10 mouse cellular contexts compared by ENCODE assay signal in the genomic region with DNA sequence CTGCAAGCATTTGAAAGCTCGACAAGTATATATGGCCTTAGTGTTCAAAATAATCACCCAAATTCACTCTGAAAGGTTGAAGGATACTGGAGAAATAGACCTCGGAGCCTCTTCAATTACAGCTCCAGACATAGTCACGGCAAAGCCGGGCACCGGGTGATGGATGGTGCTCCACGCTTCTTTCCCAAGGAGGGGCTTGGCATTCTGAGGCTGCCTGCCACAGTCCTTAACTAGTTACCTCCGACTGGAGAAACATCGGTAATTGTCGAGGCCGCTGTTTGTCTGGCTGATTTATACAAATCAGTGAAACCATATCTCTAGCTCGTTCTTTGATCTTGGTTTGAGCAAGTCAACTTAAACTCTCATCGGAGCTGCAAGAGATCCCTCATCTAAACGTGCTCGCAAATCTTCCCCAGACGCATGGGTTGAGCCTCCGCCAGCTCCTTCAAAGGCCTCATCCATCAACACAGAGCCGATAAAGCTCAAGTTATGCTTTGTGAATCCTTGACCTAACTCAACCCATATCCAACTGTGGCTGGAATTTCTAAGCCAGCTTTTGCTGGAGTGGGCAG.
"Had no signal": no experiment of that assay in that cellular context is flagged by ENCODE, and none has a peak within 500 bp of the region (broad histone marks: within the 10 kb centered on the region; RNA-seq: fewer than 3 reads in every experiment).

No protein-coding gene starts in this region.

- H3K36me3 ChIP-seq: kidney, embryonic 15.5 days; liver, embryonic 13.5 days had no signal

- H3K27me3 ChIP-seq: kidney, embryonic 15.5 days; liver, embryonic 13.5 days had no signal

- H3K9ac ChIP-seq: kidney, embryonic 15.5 days; liver, embryonic 13.5 days had no signal

- H3K27ac ChIP-seq: kidney, embryonic 15.5 days; liver, embryonic 13.5 days had no signal

- DNase-seq: kidney, postnatal 14 days; kidney, postnatal 4 days; liver, embryonic 13.5 days; lung, adult 2 months; lung, postnatal 14 days; lung, postnatal 4 days; midbrain, embryonic 14.5 days; thymus, postnatal 25 days had no signal

- H3K9me3 ChIP-seq: liver, embryonic 13.5 days had no signal

- H3K4me3 ChIP-seq: kidney, embryonic 15.5 days; liver, embryonic 13.5 days had no signal

- H3K4me1 ChIP-seq: kidney, embryonic 15.5 days; liver, embryonic 13.5 days had no signal

- H3K4me2 ChIP-seq: kidney, embryonic 15.5 days; liver, embryonic 13.5 days; midbrain, embryonic 11.5 days had no signal
